Mouse (Mus musculus) liver, embryonic 11.5 days (tissue): Measurements from ENCODE around the gene E130308A19Rik. TPM values are rescaled to one million over a fixed set of nuclear protein-coding genes. Genes with fewer than 3 reads are reported as not detected.
A peak's percentile ranks its signal among the peaks of the same experiment; 100 is the strongest.

ENCODE experiments used
- ATAC-seq: fragments of 200-750 bp; cut with Nextera tagmentation; replicated peaks from 2 replicates; pipeline ENCODE4 v1.8.0; 2017; ENCODE audit warnings: moderate number of reproducible peaks, mild to moderate bottlenecking, moderate TSS enrichment, moderate library complexity; ENCODE audit not compliant: low FRiP score
- DNase-seq: peaks from one replicate; pipeline ENCODE4 v3.0.0-alpha.2; 2017; ENCODE audit warnings: low spot score
- H3K27ac ChIP-seq: fragments of 300-500 bp; sonication (generic); 2 replicates; pipeline ENCODE4 v1.5.1; 2014; ENCODE audit warnings: mild to moderate bottlenecking, low read depth, low read length, control low read depth
- H3K27me3 ChIP-seq: fragments of 300-500 bp; sonication (generic); replicated peaks from 2 replicates; pipeline ENCODE4 v1.6.1; 2014; ENCODE audit warnings: low read length, mixed read lengths; ENCODE audit not compliant: control insufficient read depth, insufficient read depth
- H3K36me3 ChIP-seq: fragments of 300-500 bp; sonication (generic); 2 replicates; pipeline ENCODE4 v1.6.1; 2014; ENCODE audit warnings: mild to moderate bottlenecking, low read length, moderate library complexity, mixed read lengths; ENCODE audit not compliant: control insufficient read depth, insufficient read depth
- H3K4me1 ChIP-seq: fragments of 300-500 bp; sonication (generic); replicated peaks from 2 replicates; pipeline ENCODE4 v1.6.1; 2014; ENCODE audit warnings: low read length, mixed read lengths; ENCODE audit not compliant: control insufficient read depth, insufficient read depth
- H3K4me2 ChIP-seq: fragments of 300-500 bp; sonication (generic); 2 replicates; pipeline ENCODE4 v1.6.1; 2014; ENCODE audit warnings: mild to moderate bottlenecking, control low read depth, moderate library complexity
- H3K4me3 ChIP-seq: fragments of 300-500 bp; sonication (generic); 2 replicates; pipeline ENCODE4 v1.5.1; 2014; ENCODE audit warnings: low read depth, low read length, control low read depth
- H3K9ac ChIP-seq: fragments of 300-500 bp; sonication (generic); 2 replicates; pipeline ENCODE4 v1.6.1; 2014; ENCODE audit warnings: low read depth, low read length, control low read depth
- H3K9me3 ChIP-seq: fragments of 300-500 bp; sonication (generic); 2 replicates; pipeline ENCODE4 v1.6.1; 2016; ENCODE audit warnings: low read length, inconsistent platforms, mixed read lengths; ENCODE audit not compliant: control insufficient read depth
- WGBS: fragments of 180-500 bp; shearing (Covaris S2); extraction: QIAGEN DNeasy Blood & Tissue Kit; methylation state at CpG from one replicate; pipeline ENCODE4 v1.1.7; 2014; 5-methylcytosine and 5-hydroxymethylcytosine counted together
- polyA plus RNA-seq: library from polyadenylated mRNA; unstranded; fragments of >200 nt; fragmentation: Nextera tagmentation; extraction: Ambion mirVana; gene quantifications from 2 replicates; pipeline ENCODE4 v1.2.1, GENCODE M21; 2014

E130308A19Rik gene
- polyA plus RNA-seq, 1 experiment from 2014 or later: 18.5 TPM

GRCm38 (mm10) chr4:59764950-59765349 lies 138.9 kb downstream of the E130308A19Rik start:
- Histone ChIP-seq H3K4me2 (peak overlapping the region; percentile 2; the same call in 1 of the 2 replicates), H3K4me3 (no peak overlapping the region), H3K27ac (no peak overlapping the region), H3K9ac (no peak overlapping the region), H3K27me3 (no peaks in the 10 kb centered on the region), H3K36me3 (peaks cover 2% of the 10 kb centered on the region; the same call in 1 of the 2 replicates), H3K9me3 (no peaks in the 10 kb centered on the region), H3K4me1 (no peaks in the 10 kb centered on the region)
- DNase-seq: no peak
- 54% methylated on average over 7 of the region's 7 CpGs for WGBS
- no peak for ATAC-seq

GRCm38 (mm10) chr4:59765385-59766005 lies 139.5 kb downstream of the E130308A19Rik start:
- DNase-seq (no peak), ATAC-seq (no peak)
- H3K9me3 ChIP-seq: no peaks in the 10 kb centered on the region
- 57% methylated on average over 7 of the region's 7 CpGs for WGBS
- peak overlapping the region; percentile 2; the same call in 1 of the 2 replicates for H3K4me2 ChIP-seq
- H3K4me3 ChIP-seq: no peak overlapping the region
- H3K4me1 ChIP-seq: no peaks in the 10 kb centered on the region
- H3K27ac ChIP-seq: no peak overlapping the region
- H3K36me3 ChIP-seq: peaks cover 5% of the 10 kb centered on the region; the same call in 1 of the 2 replicates
- H3K9ac ChIP-seq: no peak overlapping the region
- H3K27me3 ChIP-seq: no peaks in the 10 kb centered on the region

GRCm38 (mm10) chr4:59767717-59768116 lies 141.7 kb downstream of the E130308A19Rik start:
- ATAC-seq: no peak; the same call in 1 of the 2 replicates
- Histone ChIP-seq H3K4me3 (no peak overlapping the region), H3K9me3 (no peaks in the 10 kb centered on the region), H3K27me3 (no peaks in the 10 kb centered on the region), H3K4me1 (no peaks in the 10 kb centered on the region), H3K27ac (no peak overlapping the region), H3K4me2 (no peak overlapping the region), H3K9ac (no peak overlapping the region), H3K36me3 (peaks cover 14% of the 10 kb centered on the region; the same call in 1 of the 2 replicates)
- 38% methylated on average over 2 of the region's 2 CpGs for WGBS
- no peak for DNase-seq

GRCm38 (mm10) chr4:59772171-59772879 lies 146.3 kb downstream of the E130308A19Rik start:
- no peaks in the 10 kb centered on the region for H3K9me3 ChIP-seq
- no peaks in the 10 kb centered on the region for H3K4me1 ChIP-seq
- ATAC-seq (no peak), DNase-seq (no peak)
- peaks cover 19% of the 10 kb centered on the region for H3K36me3 ChIP-seq
- no peak overlapping the region for H3K4me3 ChIP-seq
- H3K27ac ChIP-seq: no peak overlapping the region
- 82% methylated on average over 17 of the region's 17 CpGs for WGBS
- no peak overlapping the region for H3K9ac ChIP-seq
- no peaks in the 10 kb centered on the region for H3K27me3 ChIP-seq
- H3K4me2 ChIP-seq: no peak overlapping the region

- Histone ChIP-seq H3K36me3 (peaks cover 7% of the 10 kb centered on the region), H3K4me3 (no peak overlapping the region), H3K9ac (no peak overlapping the region), H3K4me2 (no peak overlapping the region), H3K9me3 (no peaks in the 10 kb centered on the region), H3K27ac (no peak overlapping the region), H3K27me3 (no peaks in the 10 kb centered on the region), H3K4me1 (peaks cover 12% of the 10 kb centered on the region)
- WGBS: 65% methylated on average over 3 of the region's 3 CpGs
- ATAC-seq (no peak), DNase-seq (no peak)
These were observed 151.8 kb downstream of the E130308A19Rik start for GRCm38 (mm10) chr4:59777828-59778227.

GRCm38 (mm10) chr4:59780568-59780967 lies 154.6 kb downstream of the E130308A19Rik start:
- Histone ChIP-seq H3K36me3 (peaks cover 2% of the 10 kb centered on the region; the same call in 1 of the 2 replicates), H3K9me3 (no peaks in the 10 kb centered on the region), H3K27ac (no peak overlapping the region), H3K9ac (no peak overlapping the region), H3K4me1 (peaks cover 12% of the 10 kb centered on the region), H3K4me2 (no peak overlapping the region), H3K4me3 (no peak overlapping the region), H3K27me3 (no peaks in the 10 kb centered on the region)
- DNase-seq (no peak), ATAC-seq (no peak)
- WGBS: 50% methylated on average over 1 of the region's 1 CpGs

- no peaks in the 10 kb centered on the region for H3K27me3 ChIP-seq
- no peaks in the 10 kb centered on the region for H3K36me3 ChIP-seq
- ATAC-seq: peak; percentile 40
- DNase-seq: peak; percentile 40
- peaks cover 12% of the 10 kb centered on the region for H3K4me1 ChIP-seq
- peak overlapping the region; percentile 72 for H3K27ac ChIP-seq
- H3K9me3 ChIP-seq: no peaks in the 10 kb centered on the region
- WGBS: under 1% methylated on average over 47 of the region's 47 CpGs
- H3K9ac ChIP-seq: peak overlapping the region; percentile 93
- peak overlapping the region; percentile 88 for H3K4me2 ChIP-seq
- peak overlapping the region; percentile 97 for H3K4me3 ChIP-seq
These were observed 157.1 kb downstream of the E130308A19Rik start for GRCm38 (mm10) chr4:59782853-59783684.

GRCm38 (mm10) chr4:59783685-59784279 lies 157.8 kb downstream of the E130308A19Rik start:
- peak; percentile 95 for ATAC-seq
- peak; percentile 93 for DNase-seq
- Histone ChIP-seq H3K36me3 (no peaks in the 10 kb centered on the region), H3K27me3 (no peaks in the 10 kb centered on the region), H3K9ac (peak overlapping the region; percentile 93), H3K4me2 (peak overlapping the region; percentile 88), H3K9me3 (no peaks in the 10 kb centered on the region), H3K4me1 (peaks cover 12% of the 10 kb centered on the region), H3K27ac (peak overlapping the region; percentile 72), H3K4me3 (peak overlapping the region; percentile 97)
- WGBS: 1% methylated on average over 36 of the region's 36 CpGs
